Mouse (Mus musculus): Measurements from ENCODE around the gene Cstad. TPM values are rescaled to one million over a fixed set of nuclear protein-coding genes. Genes with fewer than 3 reads are reported as not detected.

Gene Cstad
- polyA plus RNA-seq, 2 experiments, result 0.04 to 0.17 TPM

GRCm38 (mm10) chr2:30636266-30636671 lies 41.4 kb downstream of the Cstad start:
- H3K9ac ChIP-seq (replicated peaks), result no peak overlapping the region
- H3K4me2 ChIP-seq (ENCODE audit: low read depth), result no peak overlapping the region
- DNase-seq (ENCODE audit: low read depth in 3 of 3, low spot score in 3 of 3) (no peak), ATAC-seq (ENCODE audit: insufficient read depth) (no peak)
- 33% methylated on average over 5 of the region's 5 CpGs for WGBS (ENCODE audit: insufficient replicate concordance)
- H3K4me1 ChIP-seq (replicated peaks; ENCODE audit: control insufficient read depth in 2 of 2, insufficient read depth in 2 of 2, low read length in 1 of 2), result peaks cover 0 to 5% of the 10 kb centered on the region in 2 experiments; a peak in 2 of 4 replicates
- H3K36me3 ChIP-seq (replicated peaks; ENCODE audit: control insufficient read depth, insufficient read depth, low read depth), result no peaks in the 10 kb centered on the region
- H3K27ac ChIP-seq, result no peak overlapping the region
- H3K27me3 ChIP-seq (ENCODE audit: control insufficient read depth, insufficient read depth, low read length), result no peaks in the 10 kb centered on the region
- TF ChIP-seq CTCF (IDR thresholded peaks at IDR 0.05; ENCODE audit: low read depth) (no peak), EP300 (IDR thresholded peaks at IDR 0.05; ENCODE audit: low read depth) (no peak)
- no peaks in the 10 kb centered on the region for H3K9me3 ChIP-seq (ENCODE audit: control insufficient read depth, low read length)
- H3K4me3 ChIP-seq (ENCODE audit: insufficient read depth in 1 of 2, low read depth in 2 of 2, low read length in 2 of 2), result no peak overlapping the region

- WGBS (ENCODE audit: insufficient replicate concordance), result 69% methylated on average over 6 of the region's 6 CpGs
These were observed 43.2 kb downstream of the Cstad start for GRCm38 (mm10) chr2:30637991-30638390.

GRCm38 (mm10) chr2:30640021-30640481 lies 45.2 kb downstream of the Cstad start:
- Histone ChIP-seq H3K36me3 (replicated peaks; ENCODE audit: control insufficient read depth, insufficient read depth, low read depth) (no peaks in the 10 kb centered on the region), H3K9me3 (ENCODE audit: control insufficient read depth, low read length) (no peaks in the 10 kb centered on the region), H3K27me3 (ENCODE audit: control insufficient read depth, insufficient read depth, low read length) (no peaks in the 10 kb centered on the region), H3K27ac (no peak overlapping the region), H3K4me1 (replicated peaks; ENCODE audit: control insufficient read depth in 2 of 2, insufficient read depth in 2 of 2, low read length in 1 of 2) (peaks cover 0 to 5% of the 10 kb centered on the region in 2 experiments; a peak in 2 of 4 replicates), H3K4me2 (ENCODE audit: low read depth) (no peak overlapping the region), H3K9ac (replicated peaks) (no peak overlapping the region), H3K4me3 (ENCODE audit: insufficient read depth in 1 of 2, low read depth in 2 of 2, low read length in 2 of 2) (no peak overlapping the region)
- TF ChIP-seq EP300 (IDR thresholded peaks at IDR 0.05; ENCODE audit: low read depth) (no peak), CTCF (IDR thresholded peaks at IDR 0.05; ENCODE audit: low read depth) (no peak)
- 24% methylated on average over 11 of the region's 11 CpGs for WGBS (ENCODE audit: insufficient replicate concordance)
- DNase-seq (ENCODE audit: low read depth in 3 of 3, low spot score in 3 of 3) (no peak), ATAC-seq (ENCODE audit: insufficient read depth) (peak; percentile 8; the same call in 1 of the 2 replicates)

More at GRCm38 (mm10) chr2:30637991-30638390, 43.2 kb downstream of the Cstad start:
- Histone ChIP-seq H3K36me3 (replicated peaks; ENCODE audit: control insufficient read depth, insufficient read depth, low read depth) (no peaks in the 10 kb centered on the region), H3K9me3 (ENCODE audit: control insufficient read depth, low read length) (no peaks in the 10 kb centered on the region), H3K4me2 (ENCODE audit: low read depth) (no peak overlapping the region), H3K4me3 (ENCODE audit: insufficient read depth in 1 of 2, low read depth in 2 of 2, low read length in 2 of 2) (no peak overlapping the region), H3K9ac (replicated peaks) (no peak overlapping the region), H3K27me3 (ENCODE audit: control insufficient read depth, insufficient read depth, low read length) (no peaks in the 10 kb centered on the region), H3K27ac (no peak overlapping the region), H3K4me1 (replicated peaks; ENCODE audit: control insufficient read depth in 2 of 2, insufficient read depth in 2 of 2, low read length in 1 of 2) (peaks cover 0 to 5% of the 10 kb centered on the region in 2 experiments; a peak in 2 of 4 replicates)
- no peak for TF ChIP-seq CTCF (IDR thresholded peaks at IDR 0.05; ENCODE audit: low read depth)
- no peak for ATAC-seq (ENCODE audit: insufficient read depth)
- no peak for DNase-seq (ENCODE audit: low read depth in 3 of 3, low spot score in 3 of 3)

GRCm38 (mm10) chr2:30642810-30643209 lies 48.0 kb downstream of the Cstad start:
- no peak for DNase-seq (ENCODE audit: low read depth in 3 of 3, low spot score in 3 of 3)
- Histone ChIP-seq H3K27me3 (ENCODE audit: control insufficient read depth, insufficient read depth, low read length) (no peaks in the 10 kb centered on the region), H3K9me3 (ENCODE audit: control insufficient read depth, low read length) (no peaks in the 10 kb centered on the region), H3K27ac (no peak overlapping the region), H3K36me3 (replicated peaks; ENCODE audit: control insufficient read depth, insufficient read depth, low read depth) (no peaks in the 10 kb centered on the region), H3K4me3 (ENCODE audit: insufficient read depth in 1 of 2, low read depth in 2 of 2, low read length in 2 of 2) (no peak overlapping the region), H3K4me1 (replicated peaks; ENCODE audit: control insufficient read depth in 2 of 2, insufficient read depth in 2 of 2, low read length in 1 of 2) (peaks cover 0 to 6% of the 10 kb centered on the region in 2 experiments; a peak in 2 of 4 replicates), H3K9ac (replicated peaks) (no peak overlapping the region), H3K4me2 (ENCODE audit: low read depth) (no peak overlapping the region)
- 23% methylated on average over 5 of the region's 5 CpGs for WGBS (ENCODE audit: insufficient replicate concordance)
- TF ChIP-seq CTCF (IDR thresholded peaks at IDR 0.05; ENCODE audit: low read depth) (no peak), EP300 (IDR thresholded peaks at IDR 0.05; ENCODE audit: low read depth) (no peak)
- ATAC-seq (ENCODE audit: insufficient read depth), result no peak

- Histone ChIP-seq H3K9me3 (ENCODE audit: control insufficient read depth, low read length) (no peaks in the 10 kb centered on the region), H3K27ac (no peak overlapping the region), H3K36me3 (replicated peaks; ENCODE audit: control insufficient read depth, insufficient read depth, low read depth) (no peaks in the 10 kb centered on the region), H3K4me1 (replicated peaks; ENCODE audit: control insufficient read depth in 2 of 2, insufficient read depth in 2 of 2, low read length in 1 of 2) (peaks cover 0 to 10% of the 10 kb centered on the region in 2 experiments; a peak in 2 of 4 replicates), H3K4me3 (ENCODE audit: insufficient read depth in 1 of 2, low read depth in 2 of 2, low read length in 2 of 2) (no peak overlapping the region), H3K27me3 (ENCODE audit: control insufficient read depth, insufficient read depth, low read length) (no peaks in the 10 kb centered on the region), H3K9ac (replicated peaks) (no peak overlapping the region), H3K4me2 (ENCODE audit: low read depth) (no peak overlapping the region)
- TF ChIP-seq CTCF (IDR thresholded peaks at IDR 0.05; ENCODE audit: low read depth) (no peak), EP300 (IDR thresholded peaks at IDR 0.05; ENCODE audit: low read depth) (no peak)
- 65% methylated on average over 7 of the region's 7 CpGs for WGBS (ENCODE audit: insufficient replicate concordance)
- ATAC-seq (ENCODE audit: insufficient read depth) (no peak), DNase-seq (ENCODE audit: low read depth in 3 of 3, low spot score in 3 of 3) (no peak)
These were observed 48.6 kb downstream of the Cstad start for GRCm38 (mm10) chr2:30643422-30643821.

All from liver, embryonic 14.5 days (tissue).